Mouse (Mus musculus) inflammation-experienced regulatory T-cells, adult 16 weeks (primary cell): ENCODE measurements around the gene Cluh. TPM values are rescaled to one million over a fixed set of nuclear protein-coding genes. Genes with fewer than 3 reads are reported as not detected.

ENCODE experiments used
- polyA plus RNA-seq: library from polyadenylated mRNA; unstranded; fragments of 100-300 nt; shearing (Covaris generic); gene quantifications from one replicate; pipeline ENCODE4 v1.2.1, GENCODE M21; 2017

The Cluh gene
- polyA plus RNA-seq, result 11.7 TPM

GRCm38 (mm10) chr11:74649095-74649646 is at the start of gene Cluh:
Gene Cluh, plus strand, starts transcription at chr11:74649495.

GRCm38 (mm10) chr11:74610545-74611176 is 38.6 kb upstream of the Cluh start, which contains the start of gene Rap1gap2:
Gene Rap1gap2, minus strand, starts transcription at chr11:74610915.

GRCm38 (mm10) chr11:74619201-74619955 is 29.9 kb upstream of the Cluh start, which contains the start of gene Ccdc92b:
Gene Ccdc92b, plus strand, starts transcription at chr11:74619605.

Other genes with a start within 250 kb of the Cluh start
- gene Rap1gap2, start 38.6 kb upstream of the Cluh start, polyA plus RNA-seq, result 3.4 TPM
- gene Ccdc92b, start 29.9 kb upstream of the Cluh start, polyA plus RNA-seq, result not detected
- 71.1 TPM for gene Pafah1b1, start 75.2 kb downstream of the Cluh start, polyA plus RNA-seq
- gene Mettl16, start 121.3 kb downstream of the Cluh start, polyA plus RNA-seq, result 48.2 TPM
- 6.1 TPM for gene Mnt, start 181.4 kb downstream of the Cluh start, polyA plus RNA-seq
- gene Sgsm2, start 247.6 kb downstream of the Cluh start, polyA plus RNA-seq, result 1.3 TPM
- gene Tsr1, start 248.6 kb downstream of the Cluh start, polyA plus RNA-seq, result 65.6 TPM